Mouse (Mus musculus): ENCODE results near the gene Fbp2.

DNA sequence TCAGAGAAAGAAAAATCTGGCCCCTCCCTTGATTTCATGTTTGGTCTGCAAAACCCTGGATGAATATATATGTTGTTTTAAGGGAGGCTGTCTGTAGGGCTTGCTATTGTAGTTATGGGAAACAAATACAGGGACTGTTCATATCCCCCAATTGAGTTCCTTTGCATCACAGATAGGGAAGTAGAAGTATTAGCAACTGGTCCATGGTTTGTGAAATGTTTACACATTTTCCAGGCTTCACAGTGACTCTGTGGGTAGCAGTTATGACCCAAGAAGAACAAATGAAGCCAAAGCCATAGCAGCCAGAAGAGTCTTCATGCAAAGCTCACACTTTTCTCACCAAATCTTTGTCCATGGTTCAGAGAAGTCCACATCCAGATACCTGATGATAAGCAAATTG is 42.9 kb upstream of the Fbp2 start:
- TF ChIP-seq CTCF (IDR thresholded peaks at IDR 0.05; ENCODE audit: extremely low read depth, insufficient read depth, insufficient read length, insufficient replicate concordance): no peak
- no peak for TF ChIP-seq POLR2A (IDR thresholded peaks at IDR 0.05; ENCODE audit: low read depth, low read length)

All from spleen, adult 2 months (tissue).